Mouse (Mus musculus) kidney, adult 11 months (tissue): ENCODE results near the gene Vmn1r89.

Experiments used
- DNase-seq: peaks from one replicate; pipeline ENCODE4 v3.0.0; 2022

The Vmn1r89 gene

GRCm38 (mm10) chr7:13212720-13213119 is at the start of gene Vmn1r89:
Gene Vmn1r89, plus strand, starts transcription at chr7:13213020.
- DNase-seq, result no peak

GRCm38 (mm10) chr7:13260746-13261700 is 48.2 kb downstream of the Vmn1r89 start:
- DNase-seq, result no peak

- no peak for DNase-seq
These were observed 51.0 kb downstream of the Vmn1r89 start for GRCm38 (mm10) chr7:13263851-13264250.

GRCm38 (mm10) chr7:13264396-13264795 is 51.6 kb downstream of the Vmn1r89 start:
- DNase-seq, result no peak

- DNase-seq, result no peak
These were observed 56.0 kb downstream of the Vmn1r89 start for GRCm38 (mm10) chr7:13268749-13269260.

- DNase-seq, result no peak
These were observed 56.6 kb downstream of the Vmn1r89 start for GRCm38 (mm10) chr7:13269394-13269793.
